Mouse (Mus musculus) A20 (cell line): ENCODE measurements around the gene Dgkg.

Experiments
- DNase-seq: peaks from one replicate; pipeline ENCODE4 v3.0.0-alpha.2; 2011; ENCODE audit warnings: low read depth, low spot score

The Dgkg gene

GRCm38 (mm10) chr16:22501855-22502254, 155.2 kb downstream of the Dgkg start:
- DNase-seq, result no peak

GRCm38 (mm10) chr16:22500561-22500960, 156.5 kb downstream of the Dgkg start:
- DNase-seq, result no peak

GRCm38 (mm10) chr16:22499951-22500350, 157.1 kb downstream of the Dgkg start:
- DNase-seq, result no peak

GRCm38 (mm10) chr16:22499447-22499846, 157.6 kb downstream of the Dgkg start:
- no peak for DNase-seq

- peak; percentile 42 for DNase-seq
Observed at GRCm38 (mm10) chr16:22497976-22498375, 159.0 kb downstream of the Dgkg start.

- no peak for DNase-seq
Observed at GRCm38 (mm10) chr16:22495259-22495658, 161.8 kb downstream of the Dgkg start.

- no peak for DNase-seq
Observed at GRCm38 (mm10) chr16:22494815-22495214, 162.2 kb downstream of the Dgkg start.

GRCm38 (mm10) chr16:22493396-22493795, 163.6 kb downstream of the Dgkg start:
- no peak for DNase-seq

- no peak for DNase-seq
Observed at GRCm38 (mm10) chr16:22491446-22492166, 165.4 kb downstream of the Dgkg start.

GRCm38 (mm10) chr16:22483900-22484299, 173.1 kb downstream of the Dgkg start:
- no peak for DNase-seq

GRCm38 (mm10) chr16:22479322-22479721, 177.7 kb downstream of the Dgkg start:
- DNase-seq, result no peak

- no peak for DNase-seq
Observed at GRCm38 (mm10) chr16:22471728-22472127, 185.3 kb downstream of the Dgkg start.

- peak; percentile 32 for DNase-seq
Observed at GRCm38 (mm10) chr16:22469385-22469784, 187.6 kb downstream of the Dgkg start.

- DNase-seq, result no peak
Observed at GRCm38 (mm10) chr16:22467111-22467510, 189.9 kb downstream of the Dgkg start.

- peak; percentile 53 for DNase-seq
Observed at GRCm38 (mm10) chr16:22466381-22466780, 190.6 kb downstream of the Dgkg start.

GRCm38 (mm10) chr16:22462220-22462619, 194.8 kb downstream of the Dgkg start:
- no peak for DNase-seq

- DNase-seq, result no peak
Observed at GRCm38 (mm10) chr16:22461728-22462127, 195.3 kb downstream of the Dgkg start.

- no peak for DNase-seq
Observed at GRCm38 (mm10) chr16:22460960-22461359, 196.1 kb downstream of the Dgkg start.

GRCm38 (mm10) chr16:22452082-22452481, 204.9 kb downstream of the Dgkg start:
- no peak for DNase-seq

GRCm38 (mm10) chr16:22448093-22448492, 208.9 kb downstream of the Dgkg start:
- DNase-seq, result no peak

- peak; percentile 75 for DNase-seq
Observed at GRCm38 (mm10) chr16:22444786-22445185, 212.2 kb downstream of the Dgkg start.

GRCm38 (mm10) chr16:22442202-22442601, 214.8 kb downstream of the Dgkg start:
- DNase-seq, result no peak

GRCm38 (mm10) chr16:22441317-22441716, 215.7 kb downstream of the Dgkg start:
- DNase-seq, result no peak

- DNase-seq, result no peak
Observed at GRCm38 (mm10) chr16:22440269-22440668, 216.8 kb downstream of the Dgkg start.
